Mouse (Mus musculus): ENCODE results near the gene Ces3b. TPM values are rescaled to one million over a fixed set of nuclear protein-coding genes. Genes with fewer than 3 reads are reported as not detected.
"Not testable (repeated sequence)": the region's sequence is repeated elsewhere in the genome, so short reads cannot be mapped to it uniquely, and the experiment has no call there.

Gene Ces3b
- polyA plus RNA-seq, 1 experiment from 2014 or later, result not detected

DNA sequence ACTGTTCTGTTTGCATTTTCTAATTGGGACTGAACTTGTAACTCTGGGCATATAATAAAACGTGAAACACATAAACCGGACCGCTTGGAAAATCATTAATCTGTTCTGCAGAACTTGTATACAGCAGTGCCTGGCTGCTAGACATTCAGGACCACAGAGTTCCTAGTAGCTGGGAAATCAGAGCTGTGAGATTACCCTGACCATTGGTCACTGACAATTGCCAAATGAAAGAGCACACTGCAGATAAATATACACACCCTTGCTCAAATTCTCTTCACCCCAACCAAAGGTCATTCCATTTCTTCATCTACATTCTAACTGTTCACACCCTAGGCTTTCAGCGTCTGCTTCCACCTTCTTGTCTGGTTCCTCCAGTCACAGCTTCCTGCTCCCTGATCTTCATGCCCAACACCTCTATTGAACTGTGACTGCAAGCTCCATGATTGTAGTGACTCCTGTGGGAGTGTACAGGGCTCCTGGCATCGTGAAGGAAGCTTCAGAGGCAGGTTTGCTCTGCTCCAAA, 2.7 kb upstream of the Ces3b start:
- ATAC-seq (ENCODE audit: low read depth), result no peak
- 73% methylated on average over 5 of the region's 5 CpGs for WGBS
- no peaks in the 10 kb centered on the region for H3K4me1 ChIP-seq (replicated peaks)
- H3K9ac ChIP-seq, result no peak overlapping the region
- no peak overlapping the region for H3K4me3 ChIP-seq
- H3K36me3 ChIP-seq, result no peaks in the 10 kb centered on the region
- H3K4me2 ChIP-seq, result no peak overlapping the region
- no peaks in the 10 kb centered on the region for H3K27me3 ChIP-seq
- H3K27ac ChIP-seq (replicated peaks), result no peak overlapping the region
- H3K9me3 ChIP-seq, result no peaks in the 10 kb centered on the region

DNA sequence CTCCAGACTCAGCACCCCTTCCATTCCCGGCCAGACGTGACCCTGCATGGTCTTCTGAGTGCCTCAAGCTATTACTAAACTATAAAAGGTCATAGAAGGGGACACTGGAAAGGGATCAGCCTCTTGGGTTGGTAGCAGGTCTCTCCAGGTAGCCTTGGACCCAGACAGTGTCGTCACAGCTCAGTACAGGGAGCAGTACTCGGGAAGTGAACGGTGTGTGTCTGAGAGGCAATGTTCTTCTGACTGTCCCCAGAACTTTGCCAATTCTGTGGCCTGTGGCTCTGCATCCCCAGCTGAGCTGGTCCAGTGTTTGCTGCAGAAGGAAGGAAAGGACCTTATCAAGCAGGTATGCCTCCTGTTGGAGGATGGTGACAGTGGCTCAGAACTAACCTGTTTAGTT, 4.6 kb downstream of the Ces3b start:
- not testable (repeated sequence) for H3K9ac ChIP-seq; H3K4me3 ChIP-seq; H3K4me1 ChIP-seq (replicated peaks); H3K27me3 ChIP-seq; H3K4me2 ChIP-seq; H3K36me3 ChIP-seq; H3K9me3 ChIP-seq; H3K27ac ChIP-seq (replicated peaks); ATAC-seq (ENCODE audit: low read depth)
- 81% methylated on average over 5 of the region's 5 CpGs for WGBS

DNA sequence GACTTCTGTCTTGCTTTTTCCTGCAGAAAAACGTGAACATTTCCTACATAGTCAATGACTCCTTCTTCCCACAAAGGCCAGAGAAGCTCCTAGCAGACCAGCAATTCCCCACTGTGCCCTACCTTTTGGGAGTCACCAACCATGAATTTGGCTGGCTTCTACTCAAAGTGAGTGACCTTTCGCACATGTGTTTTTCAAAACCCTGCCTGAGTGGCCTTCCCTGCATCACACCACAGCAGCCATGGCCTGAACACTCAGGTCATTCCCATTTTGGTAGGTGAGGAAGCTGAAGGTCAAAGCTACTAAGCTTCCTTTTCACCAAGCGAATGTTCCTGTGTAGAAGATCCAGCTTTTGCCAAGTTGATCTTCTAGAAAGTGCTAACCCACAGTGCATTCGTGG, 5.0 kb downstream of the Ces3b start:
- Histone ChIP-seq H3K27me3 (no peaks in the 10 kb centered on the region), H3K9me3 (no peaks in the 10 kb centered on the region), H3K9ac (no peak overlapping the region), H3K27ac (replicated peaks) (no peak overlapping the region), H3K4me3 (no peak overlapping the region), H3K4me1 (replicated peaks) (no peaks in the 10 kb centered on the region), H3K36me3 (no peaks in the 10 kb centered on the region), H3K4me2 (no peak overlapping the region)
- no peak for ATAC-seq (ENCODE audit: low read depth)
- 72% methylated on average over 4 of the region's 4 CpGs for WGBS

DNA sequence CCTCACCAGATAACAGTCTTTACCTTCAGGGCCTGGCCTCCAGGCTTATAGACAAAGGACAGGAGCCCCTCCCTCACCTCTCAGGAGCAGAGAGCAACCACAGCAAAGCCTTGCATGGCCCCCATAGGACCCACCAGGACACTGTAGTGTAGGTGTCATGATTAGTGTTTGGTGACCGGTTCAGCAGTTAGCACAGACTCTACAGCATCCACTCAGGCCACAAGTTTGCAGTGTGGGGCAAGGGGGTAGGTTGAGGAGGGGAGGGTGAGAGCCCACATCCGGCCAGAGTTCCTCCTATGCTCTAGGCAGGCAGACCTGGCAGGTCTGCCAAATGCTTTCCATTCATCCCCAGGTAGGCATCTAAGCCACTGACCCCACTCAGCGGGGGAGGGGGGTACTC, 10.4 kb downstream of the Ces3b start:
- WGBS, result 72% methylated on average over 3 of the region's 3 CpGs
- no peak overlapping the region for H3K4me2 ChIP-seq
- H3K4me1 ChIP-seq (replicated peaks), result no peaks in the 10 kb centered on the region
- H3K36me3 ChIP-seq, result no peaks in the 10 kb centered on the region
- no peak overlapping the region for H3K9ac ChIP-seq
- no peak overlapping the region for H3K27ac ChIP-seq (replicated peaks)
- no peak overlapping the region for H3K4me3 ChIP-seq
- H3K9me3 ChIP-seq, result no peaks in the 10 kb centered on the region
- ATAC-seq (ENCODE audit: low read depth), result no peak
- no peaks in the 10 kb centered on the region for H3K27me3 ChIP-seq

DNA sequence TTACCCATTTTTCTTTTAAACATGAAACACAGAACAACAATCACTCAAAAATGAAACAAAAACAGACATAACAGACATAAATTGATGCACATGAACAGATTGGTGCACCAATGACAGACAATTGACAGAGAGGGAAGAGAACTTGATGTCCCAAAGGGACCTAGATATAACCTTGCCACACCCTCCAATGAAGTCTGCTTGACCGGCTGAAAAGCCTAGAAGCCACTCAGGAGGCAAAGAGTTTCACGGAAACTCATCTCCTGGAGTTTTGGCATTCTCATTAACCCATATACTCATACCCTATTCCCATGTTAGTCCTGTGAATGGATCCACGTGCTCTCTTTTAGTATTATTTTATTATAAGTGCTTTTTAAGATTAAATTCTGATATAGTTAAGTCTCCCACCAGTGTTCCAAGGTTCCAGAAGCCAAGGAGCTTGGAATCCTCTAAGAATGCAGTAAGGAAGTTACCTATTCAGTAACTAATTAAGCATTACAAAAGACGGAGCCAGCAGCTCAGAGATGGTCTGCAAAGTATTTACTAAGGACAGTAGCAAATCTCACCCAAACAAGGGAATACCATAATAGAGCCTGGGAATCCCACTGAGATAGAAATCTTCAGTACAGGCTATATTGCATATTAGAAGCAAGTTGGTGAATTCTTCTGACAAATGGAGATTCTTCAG, 18.7 kb downstream of the Ces3b start:
- not testable (repeated sequence) for H3K36me3 ChIP-seq; H3K27me3 ChIP-seq; H3K9ac ChIP-seq; H3K4me2 ChIP-seq; H3K27ac ChIP-seq (replicated peaks); ATAC-seq (ENCODE audit: low read depth); H3K9me3 ChIP-seq; H3K4me1 ChIP-seq (replicated peaks); H3K4me3 ChIP-seq
- WGBS, result 75% methylated on average over 4 of the region's 4 CpGs

DNA sequence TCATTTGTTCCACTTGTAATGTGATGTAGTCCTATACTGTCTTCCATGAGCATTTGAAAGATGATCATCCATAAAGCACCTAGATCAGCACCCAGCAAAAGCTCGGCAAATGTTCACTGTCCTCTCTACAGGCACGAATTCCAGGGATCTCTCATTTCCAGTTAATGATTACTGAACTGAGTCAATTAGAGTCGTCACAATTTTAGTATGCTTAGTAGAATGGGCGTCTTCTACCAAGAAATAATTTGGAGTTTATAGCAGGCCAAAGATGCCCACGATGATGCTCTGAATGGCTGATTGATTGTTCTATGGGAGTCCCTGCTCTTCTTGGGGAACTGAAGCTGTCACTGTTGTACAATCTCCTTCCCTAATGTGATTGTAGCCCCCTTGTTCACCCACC, 20.1 kb downstream of the Ces3b start:
- not testable (repeated sequence) for ATAC-seq (ENCODE audit: low read depth); H3K4me2 ChIP-seq
- WGBS, result 81% methylated on average over 5 of the region's 5 CpGs

DNA sequence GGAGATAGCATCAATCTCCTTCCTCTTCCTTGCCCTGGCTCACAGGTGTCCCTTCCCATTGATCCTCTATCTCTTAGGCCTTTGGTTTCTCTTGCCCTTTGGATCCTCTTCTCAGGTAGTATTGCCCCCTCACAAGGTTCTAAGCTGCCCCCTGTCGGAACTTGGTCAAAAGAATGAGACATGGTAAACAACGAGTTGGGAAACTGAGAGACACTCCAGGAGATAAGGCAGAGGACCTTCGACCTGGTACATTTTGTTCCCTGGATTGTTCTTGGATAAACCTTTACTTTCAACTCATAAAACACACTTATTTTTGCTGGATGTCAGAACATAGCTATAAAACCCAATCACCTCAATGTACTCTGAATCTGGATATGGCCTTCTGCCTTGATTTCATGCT, 20.7 kb downstream of the Ces3b start:
- H3K9ac ChIP-seq, result no peak overlapping the region
- ATAC-seq (ENCODE audit: low read depth), result no peak
- H3K9me3 ChIP-seq, result peaks cover 7% of the 10 kb centered on the region; the same call in 1 of the 2 replicates
- no peaks in the 10 kb centered on the region for H3K27me3 ChIP-seq
- 82% methylated on average over 3 of the region's 3 CpGs for WGBS
- no peak overlapping the region for H3K4me3 ChIP-seq
- H3K4me2 ChIP-seq, result no peak overlapping the region
- H3K27ac ChIP-seq (replicated peaks), result no peak overlapping the region
- no peaks in the 10 kb centered on the region for H3K4me1 ChIP-seq (replicated peaks)
- no peaks in the 10 kb centered on the region for H3K36me3 ChIP-seq

More for the DNA sequence above, 20.1 kb downstream of the Ces3b start:
- not testable (repeated sequence) for H3K27me3 ChIP-seq; H3K9me3 ChIP-seq; H3K4me3 ChIP-seq; H3K9ac ChIP-seq; H3K4me1 ChIP-seq (replicated peaks); H3K36me3 ChIP-seq; H3K27ac ChIP-seq (replicated peaks)

DNA sequence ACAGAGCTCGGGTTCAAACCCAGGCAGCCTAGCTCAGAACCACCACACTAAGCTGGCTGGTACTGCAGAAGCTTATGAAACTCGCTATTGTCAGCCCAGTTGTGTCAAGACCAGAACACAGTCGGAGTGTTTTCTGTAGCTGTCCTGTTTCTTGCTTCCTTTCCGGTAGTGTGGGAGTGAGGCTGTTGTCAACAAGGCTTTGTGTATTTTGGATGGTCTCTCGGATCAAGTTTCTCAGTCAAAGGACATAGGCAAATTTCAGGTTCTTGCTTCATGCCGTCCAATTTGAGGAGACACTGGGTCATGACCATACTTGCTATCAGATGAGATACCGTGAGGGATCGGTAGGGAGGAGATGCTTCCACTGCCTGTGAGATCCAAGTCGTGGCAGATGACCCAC, 46.3 kb downstream of the Ces3b start:
- no peaks in the 10 kb centered on the region for H3K4me1 ChIP-seq (replicated peaks)
- H3K9ac ChIP-seq, result no peak overlapping the region
- no peaks in the 10 kb centered on the region for H3K36me3 ChIP-seq
- no peak overlapping the region for H3K27ac ChIP-seq (replicated peaks)
- no peak overlapping the region for H3K4me2 ChIP-seq
- H3K9me3 ChIP-seq, result no peaks in the 10 kb centered on the region
- no peak overlapping the region for H3K4me3 ChIP-seq
- no peaks in the 10 kb centered on the region for H3K27me3 ChIP-seq
- no peak for ATAC-seq (ENCODE audit: low read depth)
- 87% methylated on average over 9 of the region's 9 CpGs for WGBS

DNA sequence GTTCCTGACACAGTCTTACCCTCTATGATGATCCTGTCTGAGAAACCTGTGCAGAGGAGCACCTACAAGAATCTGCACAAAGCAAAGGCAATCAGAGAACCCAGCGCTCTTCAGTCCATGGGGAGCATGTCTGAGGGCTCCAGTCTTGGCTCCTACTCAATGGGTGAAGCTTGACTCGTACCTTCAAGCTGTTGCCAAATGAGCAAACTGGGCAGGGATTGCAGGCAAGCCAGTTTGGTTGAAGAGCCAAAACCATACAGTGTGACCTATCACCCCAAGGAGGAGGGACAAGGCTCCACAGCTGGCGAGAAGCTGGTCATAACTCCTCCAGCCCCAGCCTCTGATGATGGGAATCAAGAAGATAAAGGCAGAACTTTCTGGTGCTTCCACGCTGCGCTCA, 48.0 kb downstream of the Ces3b start, which contains the start of gene Ces4a:
Gene Ces4a, plus strand, starts transcription at position 292 of the 400 bp plus-strand sequence.
- no peak for ATAC-seq (ENCODE audit: low read depth)
- Histone ChIP-seq H3K9ac (no peak within 1 kb of the TSS), H3K9me3 (no peaks in the 10 kb centered on the region), H3K27ac (replicated peaks) (no peak within 1 kb of the TSS), H3K27me3 (no peaks in the 10 kb centered on the region), H3K36me3 (no peaks in the 10 kb centered on the region), H3K4me1 (replicated peaks) (no peaks in the 10 kb centered on the region), H3K4me3 (no peak within 1 kb of the TSS), H3K4me2 (no peak within 1 kb of the TSS)
- WGBS, result 85% methylated on average over 5 of the region's 5 CpGs

DNA sequence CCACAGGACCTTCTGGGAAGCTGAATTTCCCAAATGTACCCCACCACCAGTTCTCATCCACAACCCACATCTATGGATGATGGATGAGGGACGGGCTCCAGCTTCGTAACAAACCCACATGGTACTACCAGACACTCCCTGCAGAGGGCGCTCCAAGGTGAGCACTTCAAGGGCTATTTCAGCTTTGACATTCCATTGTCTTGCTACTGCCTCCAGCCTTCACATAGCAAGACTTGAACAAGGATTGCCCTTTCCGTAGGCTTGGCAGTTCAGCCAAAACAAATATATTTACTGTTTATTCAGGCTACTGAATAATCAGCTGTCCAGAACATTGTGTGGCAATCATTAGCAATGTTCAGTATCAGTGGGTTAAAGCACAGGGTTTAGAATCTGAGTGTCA, 54.9 kb downstream of the Ces3b start:
- Histone ChIP-seq H3K9me3 (no peaks in the 10 kb centered on the region), H3K9ac (no peak overlapping the region), H3K4me2 (no peak overlapping the region), H3K27ac (replicated peaks) (no peak overlapping the region), H3K4me3 (no peak overlapping the region), H3K4me1 (replicated peaks) (no peaks in the 10 kb centered on the region), H3K36me3 (no peaks in the 10 kb centered on the region), H3K27me3 (no peaks in the 10 kb centered on the region)
- ATAC-seq (ENCODE audit: low read depth), result no peak
- WGBS, result 37% methylated on average over 4 of the region's 4 CpGs

DNA sequence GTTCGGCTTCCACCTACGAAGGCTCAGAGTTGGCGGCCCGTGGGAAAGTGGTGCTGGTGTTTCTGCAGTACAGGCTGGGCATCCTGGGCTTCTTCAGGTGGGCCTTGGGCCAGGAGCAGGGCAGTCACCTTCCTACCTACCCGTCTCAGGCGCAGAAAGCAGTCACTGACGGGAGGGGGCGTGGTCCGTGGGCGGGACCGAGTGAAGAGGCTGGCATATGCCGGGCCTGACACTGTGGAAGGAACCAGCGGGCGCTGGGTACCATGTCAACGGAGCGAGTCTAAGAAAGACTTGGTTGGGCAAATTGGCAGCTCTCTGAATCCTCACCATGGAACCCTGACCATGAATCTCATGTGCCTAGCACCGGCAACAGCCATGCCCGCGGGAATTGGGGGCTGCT, 58.8 kb downstream of the Ces3b start:
- no peaks in the 10 kb centered on the region for H3K36me3 ChIP-seq
- no peak for ATAC-seq (ENCODE audit: low read depth)
- no peaks in the 10 kb centered on the region for H3K4me1 ChIP-seq (replicated peaks)
- H3K27me3 ChIP-seq, result no peaks in the 10 kb centered on the region
- H3K27ac ChIP-seq (replicated peaks), result no peak overlapping the region
- no peak overlapping the region for H3K4me3 ChIP-seq
- H3K9ac ChIP-seq, result no peak overlapping the region
- WGBS, result 39% methylated on average over 19 of the region's 19 CpGs
- 0 out of 2 replicates have a peak overlapping the region, but pooled peaks have one; percentile 18 for H3K4me2 ChIP-seq
- no peaks in the 10 kb centered on the region for H3K9me3 ChIP-seq
